Mouse (Mus musculus) megakaryocyte, embryonic 14.5 days (primary cell): ENCODE data around the gene Pnlip.

Experiments used
- FLI1 ChIP-seq: IDR thresholded peaks from 2 replicates; pipeline ENCODE4 v1.6.1; 2012; ENCODE audit warnings: low read length, inconsistent platforms, mixed read lengths
- GATA1 ChIP-seq: IDR thresholded peaks from 3 replicates; pipeline ENCODE4 v1.6.1; 2012; ENCODE audit warnings: mixed read lengths, low read length, inconsistent platforms, borderline replicate concordance

- TF ChIP-seq GATA1 (no peak), FLI1 (no peak)
Measured at GRCm38 (mm10) chr19:58728445-58729031, 76.2 kb downstream of the Pnlip start, which contains the start of gene Pnliprp1.
